Mouse (Mus musculus) lung, embryonic 14.5 days (tissue): Measurements from ENCODE around the gene Fbxl16. TPM values are rescaled to one million over a fixed set of nuclear protein-coding genes. Genes with fewer than 3 reads are reported as not detected.

Experiments used
- ATAC-seq: fragments of 200-750 bp; cut with Nextera tagmentation; 2 replicates; pipeline ENCODE4 v1.8.0; 2017; ENCODE audit warnings: mild to moderate bottlenecking, moderate TSS enrichment, moderate library complexity; ENCODE audit not compliant: insufficient read depth
- DNase-seq: peaks from one replicate; pipeline ENCODE4 v3.0.0-alpha.2; 2015
- H3K27ac ChIP-seq: fragments of 300-500 bp; sonication (generic); 2 replicates; pipeline ENCODE4 v1.5.1; 2014; ENCODE audit warnings: low read depth, mild to moderate bottlenecking, moderate library complexity
- H3K27me3 ChIP-seq: fragments of 300-500 bp; sonication (generic); 2 replicates; pipeline ENCODE4 v1.6.1; 2014; ENCODE audit warnings: low read length, control low read depth; ENCODE audit not compliant: insufficient read depth
- H3K36me3 ChIP-seq: fragments of 300-500 bp; sonication (generic); 2 replicates; pipeline ENCODE4 v1.6.1; 2014; ENCODE audit warnings: control low read depth; ENCODE audit not compliant: insufficient read depth
- H3K4me1 ChIP-seq: fragments of 300-500 bp; sonication (generic); 2 replicates; pipeline ENCODE4 v1.6.1; 2014; ENCODE audit warnings: antibody characterized with exemption, control low read depth; ENCODE audit not compliant: insufficient read depth
- H3K4me2 ChIP-seq: fragments of 300-500 bp; sonication (generic); 2 replicates; pipeline ENCODE4 v1.6.1; 2014; ENCODE audit warnings: mild to moderate bottlenecking
- H3K4me3 ChIP-seq: fragments of 300-500 bp; sonication (generic); 2 replicates; pipeline ENCODE4 v1.5.1; 2014; ENCODE audit warnings: low read depth, low read length
- H3K9ac ChIP-seq: fragments of 300-500 bp; sonication (generic); 2 replicates; pipeline ENCODE4 v1.6.1; 2014
- H3K9me3 ChIP-seq: fragments of 300-500 bp; sonication (generic); 2 replicates; pipeline ENCODE4 v1.6.1; 2016; ENCODE audit warnings: low read depth, low read length, control low read depth
- CTCF ChIP-seq: IDR thresholded peaks from 2 replicates; pipeline ENCODE4 v1.5.1; 2016; ENCODE audit warnings: antibody characterized with exemption, low read depth
- WGBS: fragments of 180-500 bp; shearing (Covaris S2); extraction: QIAGEN DNeasy Blood & Tissue Kit; methylation state at CpG from one replicate; pipeline ENCODE4 v1.1.7; 2014; 5-methylcytosine and 5-hydroxymethylcytosine counted together
- polyA plus RNA-seq: library from polyadenylated mRNA; unstranded; fragments of >200 nt; fragmentation: Nextera tagmentation; extraction: Ambion mirVana; gene quantifications from 2 replicates; pipeline ENCODE4 v1.2.1, GENCODE M21; 2014

Gene Fbxl16
- 0.97 and 1.3 TPM in 2 replicates for polyA plus RNA-seq

DNA sequence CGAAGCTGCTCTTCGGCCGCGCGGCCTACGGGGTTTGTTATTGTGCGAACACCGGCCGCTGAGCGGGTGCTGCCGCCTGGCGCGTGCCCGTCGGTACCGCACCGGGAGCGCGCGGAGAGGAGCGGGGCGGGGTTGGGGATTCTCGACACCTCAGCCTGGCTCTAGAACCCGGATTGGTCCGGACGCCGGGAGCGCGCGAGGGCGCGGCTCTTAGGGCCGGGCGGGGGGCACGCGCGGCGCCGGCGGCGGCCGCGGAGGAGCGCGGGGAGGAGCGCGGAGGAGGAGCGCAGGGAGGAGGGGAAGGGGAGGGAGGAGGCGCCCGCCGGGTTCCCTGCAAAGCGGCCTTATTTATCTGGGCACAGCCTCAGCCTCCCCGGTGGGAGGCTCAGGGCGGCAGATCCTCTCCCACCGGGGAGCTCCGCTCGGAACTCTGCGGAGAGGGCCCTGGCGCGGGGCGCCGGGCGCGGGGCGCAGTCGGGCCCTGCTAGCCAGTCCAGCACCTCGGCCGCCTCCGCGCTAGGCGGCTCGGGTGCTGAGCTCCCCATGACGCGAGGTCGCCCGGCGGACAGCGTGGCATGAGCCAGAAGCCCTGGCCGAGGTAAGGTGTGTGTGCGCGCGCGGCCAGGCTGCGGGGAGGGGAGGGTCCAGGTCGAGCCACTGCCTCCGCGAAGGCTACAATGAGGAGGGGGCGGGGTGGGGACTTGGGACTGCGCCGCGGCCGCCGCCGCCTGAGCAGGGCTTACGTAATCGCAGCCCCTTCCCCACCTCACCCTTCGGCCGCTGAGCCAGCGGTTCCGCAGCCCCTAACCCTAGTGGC is at the start of gene Fbxl16:
TSS of gene Fbxl16 (plus strand) at position 297 of the 817 bp plus-strand sequence.
- WGBS = under 1% methylated on average over 77 of the region's 100 CpGs
- no peaks in the 10 kb centered on the region for H3K4me1 ChIP-seq
- H3K9me3 ChIP-seq = no peaks in the 10 kb centered on the region
- peak within 1 kb of the TSS; percentile 62 for H3K4me3 ChIP-seq
- H3K36me3 ChIP-seq = no peaks in the 10 kb centered on the region
- H3K9ac ChIP-seq = peak within 1 kb of the TSS; percentile 54
- peaks cover 44% of the 10 kb centered on the region for H3K27me3 ChIP-seq
- ATAC-seq (peak; percentile 72), DNase-seq (peak; percentile 83)
- TF ChIP-seq CTCF = 0 out of 2 replicates have a peak, but pooled peaks have one; percentile 23
- H3K27ac ChIP-seq = no peak within 1 kb of the TSS
- H3K4me2 ChIP-seq = peak within 1 kb of the TSS; percentile 98

DNA sequence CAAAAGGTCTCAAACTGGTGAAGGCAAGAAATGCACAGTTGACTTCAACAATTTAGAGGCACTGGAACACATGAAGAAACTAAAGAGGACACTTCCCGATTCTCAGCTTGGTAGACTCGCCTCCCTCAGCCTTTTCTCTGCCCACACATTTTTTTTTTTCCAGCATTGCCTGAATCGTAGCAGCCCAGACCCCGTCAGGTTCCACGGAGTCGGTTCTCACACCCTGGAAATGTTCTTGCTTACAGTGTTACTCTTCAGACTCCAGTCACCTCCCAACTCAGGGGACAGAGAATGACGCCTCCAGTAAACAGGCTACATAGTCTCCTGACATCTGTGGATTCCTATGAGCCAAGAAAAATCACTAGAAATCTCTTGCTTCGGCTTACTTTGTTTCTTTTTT is 48.7 kb upstream of the Fbxl16 start:
- Histone ChIP-seq H3K9ac (no peak overlapping the region), H3K27ac (no peak overlapping the region), H3K4me2 (no peak overlapping the region), H3K4me1 (0 out of 2 replicates have a peak, but pooled peaks cover 2% of the 10 kb centered on the region), H3K9me3 (no peaks in the 10 kb centered on the region), H3K27me3 (no peaks in the 10 kb centered on the region), H3K36me3 (no peaks in the 10 kb centered on the region), H3K4me3 (no peak overlapping the region)
- 67% methylated on average over 8 of the region's 8 CpGs for WGBS
- TF ChIP-seq CTCF = no peak
- DNase-seq (no peak), ATAC-seq (no peak)

- Histone ChIP-seq H3K9me3 (no peaks in the 10 kb centered on the region), H3K9ac (no peak overlapping the region), H3K36me3 (no peaks in the 10 kb centered on the region), H3K27ac (no peak overlapping the region), H3K27me3 (no peaks in the 10 kb centered on the region), H3K4me3 (no peak overlapping the region), H3K4me2 (no peak overlapping the region), H3K4me1 (no peaks in the 10 kb centered on the region)
- no peak for DNase-seq
- TF ChIP-seq CTCF = no peak
- ATAC-seq = no peak
- 16% methylated on average over 4 of the region's 4 CpGs for WGBS
Measured at GRCm38 (mm10) chr17:25761561-25761970, 47.3 kb upstream of the Fbxl16 start.

- no peak overlapping the region for H3K27ac ChIP-seq
- 38% methylated on average over 3 of the region's 3 CpGs for WGBS
- H3K4me2 ChIP-seq = no peak overlapping the region
- H3K27me3 ChIP-seq = no peaks in the 10 kb centered on the region
- TF ChIP-seq CTCF = no peak
- DNase-seq = no peak
- H3K36me3 ChIP-seq = no peaks in the 10 kb centered on the region
- no peaks in the 10 kb centered on the region for H3K9me3 ChIP-seq
- H3K4me3 ChIP-seq = no peak overlapping the region
- H3K4me1 ChIP-seq = no peaks in the 10 kb centered on the region
- no peak for ATAC-seq
- no peak overlapping the region for H3K9ac ChIP-seq
Measured at GRCm38 (mm10) chr17:25762591-25762990, 46.3 kb upstream of the Fbxl16 start.

GRCm38 (mm10) chr17:25765886-25766285 is 43.0 kb upstream of the Fbxl16 start:
- Histone ChIP-seq H3K27ac (no peak overlapping the region), H3K4me1 (no peaks in the 10 kb centered on the region), H3K4me2 (no peak overlapping the region), H3K27me3 (no peaks in the 10 kb centered on the region), H3K9ac (no peak overlapping the region), H3K36me3 (no peaks in the 10 kb centered on the region), H3K9me3 (no peaks in the 10 kb centered on the region), H3K4me3 (no peak overlapping the region)
- no peak for TF ChIP-seq CTCF
- ATAC-seq (no peak), DNase-seq (no peak)
- 67% methylated on average over 5 of the region's 5 CpGs for WGBS

- Histone ChIP-seq H3K27ac (no peak overlapping the region), H3K4me2 (no peak overlapping the region), H3K36me3 (no peaks in the 10 kb centered on the region), H3K9me3 (no peaks in the 10 kb centered on the region), H3K27me3 (no peaks in the 10 kb centered on the region), H3K9ac (no peak overlapping the region), H3K4me3 (no peak overlapping the region), H3K4me1 (no peaks in the 10 kb centered on the region)
- 54% methylated on average over 9 of the region's 9 CpGs for WGBS
- ATAC-seq = no peak
- no peak for TF ChIP-seq CTCF
- DNase-seq = no peak
Measured at GRCm38 (mm10) chr17:25769331-25769730, 39.6 kb upstream of the Fbxl16 start.

- Histone ChIP-seq H3K9ac (peak within 1 kb of the TSS; percentile 80), H3K27ac (no peak within 1 kb of the TSS), H3K4me2 (peak within 1 kb of the TSS; percentile 73), H3K9me3 (no peaks in the 10 kb centered on the region), H3K27me3 (no peaks in the 10 kb centered on the region), H3K36me3 (0 out of 2 replicates have a peak, but pooled peaks cover 11% of the 10 kb centered on the region), H3K4me3 (peak within 1 kb of the TSS; percentile 73), H3K4me1 (no peaks in the 10 kb centered on the region)
- TF ChIP-seq CTCF = peak; percentile 98
- WGBS = 0% methylated on average over 37 of the region's 37 CpGs
- ATAC-seq = peak; percentile 87
- DNase-seq = peak; percentile 100
Measured at GRCm38 (mm10) chr17:25773549-25774120, 35.2 kb upstream of the Fbxl16 start, which contains the start of gene Narfl. TSS of gene Narfl (plus strand) at chr17:25773776.
